ENCODE assay signal across 8 mouse cellular contexts in the genomic region with DNA sequence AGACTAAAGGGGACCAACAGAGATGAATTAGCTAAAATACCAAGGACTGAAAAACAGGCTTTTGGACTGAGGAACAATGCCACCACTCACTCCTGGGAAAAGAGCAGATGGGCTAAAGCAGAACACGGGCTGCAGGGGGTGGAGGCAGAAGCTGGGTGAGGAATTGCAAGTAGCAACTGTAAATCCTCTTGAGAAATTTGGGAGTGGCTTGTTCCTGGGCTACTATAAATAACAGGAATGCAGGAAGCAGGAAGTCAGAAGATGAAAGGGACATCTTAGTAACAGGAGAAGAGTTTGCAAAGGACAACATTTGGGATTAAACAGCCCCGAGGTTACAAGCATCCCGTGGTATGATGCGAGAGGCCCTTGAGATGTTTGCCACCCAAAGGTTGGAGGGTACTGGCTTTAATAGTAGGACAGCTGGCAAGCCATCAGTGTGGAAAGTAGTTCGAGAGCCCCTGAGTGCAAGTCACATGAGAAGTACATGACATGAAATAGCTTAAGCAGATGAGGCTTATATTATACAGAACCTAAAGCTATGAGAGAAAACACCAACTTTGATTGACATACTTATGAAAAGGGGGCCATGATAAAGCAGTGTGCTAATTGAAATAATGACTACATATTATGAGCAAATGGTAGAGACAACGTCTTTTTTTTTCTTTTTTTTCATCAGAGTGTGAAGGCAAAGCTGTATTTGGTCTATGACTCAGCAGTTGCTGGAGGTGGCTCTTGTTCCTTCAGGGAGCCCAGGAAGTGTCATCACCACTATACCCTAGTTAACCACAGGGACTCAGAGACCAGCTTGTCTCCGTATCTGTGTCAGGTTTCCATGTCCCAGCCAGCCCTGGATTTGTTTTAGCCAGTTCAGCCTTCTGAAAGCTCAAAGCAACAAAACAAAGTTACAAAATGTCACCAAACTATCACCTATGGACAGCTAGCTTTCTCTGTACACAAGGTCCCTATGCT.
DNase-seq lines count a peak whose midpoint lies in the region; ATAC-seq and TF ChIP-seq lines count a peak whose summit lies in the region.

No protein-coding gene starts in this region.

- H3ac ChIP-seq in C2C12 (ENCODE audit: control insufficient read depth, insufficient read length, low read depth): no peak overlapping the region

- peak; percentile 12; the same call in 1 of the 2 replicates for TF ChIP-seq CTCF in gastrocnemius, adult 2 months (IDR thresholded peaks at IDR 0.05)
- TF ChIP-seq CTCF in C2C12 (IDR thresholded peaks at IDR 0.05; ENCODE audit: control insufficient read depth, insufficient read depth, insufficient read length): no peak

- peak; percentile 70 for DNase-seq in gastrocnemius, adult 2 months
- no peak for DNase-seq in gastrocnemius, postnatal 10 days
- peak; percentile 43 to 50 for DNase-seq in cerebellum, postnatal 14 days
- peak; percentile 19 to 80 for DNase-seq in left cerebral cortex, postnatal 25 days (ENCODE audit: low spot score in 2 of 2)
- DNase-seq in skeletal muscle tissue, adult 2 months (ENCODE audit: low read depth, low spot score): peak; percentile 86
- no peak for DNase-seq in spleen, postnatal 14 days (ENCODE audit: low spot score in 2 of 2)

- no peak; the same call in 1 of the 2 replicates for ATAC-seq in forebrain, embryonic 16.5 days

- no peaks in the 10 kb centered on the region for H3K27me3 ChIP-seq in C2C12 (ENCODE audit: control insufficient read depth, insufficient read depth, insufficient read length)
- no peaks in the 10 kb centered on the region for H3K27me3 ChIP-seq in forebrain, embryonic 16.5 days (replicated peaks; ENCODE audit: control insufficient read depth, insufficient read depth, low read length)

- peak overlapping the region; percentile 28 for H3K4me3 ChIP-seq in gastrocnemius, adult 2 months
- H3K4me3 ChIP-seq in C2C12 (ENCODE audit: insufficient read depth, poor library complexity, severe bottlenecking): no peak overlapping the region
- no peak overlapping the region for H3K4me3 ChIP-seq in forebrain, embryonic 16.5 days (replicated peaks; ENCODE audit: low read length)

- H3K4me2 ChIP-seq in forebrain, embryonic 16.5 days (ENCODE audit: low read length): no peak overlapping the region

- H3K79me3 ChIP-seq in C2C12 (ENCODE audit: low read depth): no peaks in the 10 kb centered on the region

- no peaks in the 10 kb centered on the region for H3K36me3 ChIP-seq in C2C12 (ENCODE audit: control insufficient read depth, insufficient read depth)
- H3K36me3 ChIP-seq in forebrain, embryonic 16.5 days (ENCODE audit: control insufficient read depth, insufficient read depth): no peaks in the 10 kb centered on the region

- H3K9ac ChIP-seq in forebrain, embryonic 16.5 days (replicated peaks; ENCODE audit: low read depth, low read length): no peak overlapping the region

- no peaks in the 10 kb centered on the region for H3K4me1 ChIP-seq in forebrain, embryonic 16.5 days (replicated peaks; ENCODE audit: control insufficient read depth, insufficient read depth, low read length)

- WGBS in forebrain, embryonic 16.5 days: 68% methylated on average over 7 of the region's 7 CpGs

- peak overlapping the region; percentile 85 for H3K27ac ChIP-seq in gastrocnemius, adult 2 months
- no peak overlapping the region for H3K27ac ChIP-seq in forebrain, embryonic 16.5 days (ENCODE audit: low read length)

- H3K79me2 ChIP-seq in C2C12 (ENCODE audit: control insufficient read depth, insufficient read depth): no peaks in the 10 kb centered on the region

- no peaks in the 10 kb centered on the region for H3K9me3 ChIP-seq in forebrain, embryonic 16.5 days (ENCODE audit: control insufficient read depth, low read length)

- intact Hi-C loops in gastrocnemius, adult 2 months (cut with DNase I): loop anchor here (5.0 to 10.0 kb wide), 2 partner anchors 54 to 452 kb away; no protein-coding TSS in a partner anchor
- intact Hi-C loops in left cerebral cortex, postnatal 25 days (cut with DNase I): loop anchor here (5.0 to 10.0 kb wide), 3 partner anchors 318 to 428 kb away; partner anchors contain the start of gene Acvr2a

TF ChIP-seq in C2C12, 6 proteins besides CTCF, POLR2A, EP300 and RAD21:
- TF ChIP-seq CEBPB (IDR thresholded peaks at IDR 0.05; ENCODE audit: low read depth): peak; percentile 27
- peak; percentile 24 for TF ChIP-seq FOSL1 (IDR thresholded peaks at IDR 0.05; ENCODE audit: insufficient read depth, low read length, poor library complexity, severe bottlenecking)
- TF ChIP-seq MYOD1 (IDR thresholded peaks at IDR 0.05; ENCODE audit: control insufficient read depth, insufficient read length, low read depth): no peak
- no peak for TF ChIP-seq MAX (IDR thresholded peaks at IDR 0.05)

Comparison
In these comparisons a context has a peak if more than half of its experiments do, and no peak if none do; other contexts are left out.
1. DNase-seq: peak in gastrocnemius, adult 2 months (single experiment), cerebellum, postnatal 14 days (2 of 2), left cerebral cortex, postnatal 25 days (2 of 2) and skeletal muscle tissue, adult 2 months (single experiment); none in gastrocnemius, postnatal 10 days (single experiment) and spleen, postnatal 14 days (0 of 2).